Mouse (Mus musculus): ENCODE measurements around the gene Olr1.
"Not testable (repeated sequence)": the region's sequence is repeated elsewhere in the genome, so short reads cannot be mapped to it uniquely, and the experiment has no call there.

Olr1 gene

GRCm38 (mm10) chr6:129512367-129512766 lies 5.4 kb upstream of the Olr1 start, which contains the start of gene Tmem52b:
Tmem52b (plus strand) TSS chr6:129512555.
- no peak for DNase-seq (ENCODE audit: low read depth, low spot score)

GRCm38 (mm10) chr6:129510120-129510911 lies 3.4 kb upstream of the Olr1 start:
- DNase-seq (ENCODE audit: low read depth, low spot score): no peak

GRCm38 (mm10) chr6:129503471-129503870 lies 3.5 kb downstream of the Olr1 start:
- DNase-seq (ENCODE audit: low read depth, low spot score): no peak

GRCm38 (mm10) chr6:129499516-129499915 lies 7.4 kb downstream of the Olr1 start:
- not testable (repeated sequence) for DNase-seq (ENCODE audit: low read depth, low spot score)

GRCm38 (mm10) chr6:129497345-129498218 lies 9.4 kb downstream of the Olr1 start:
- no peak for DNase-seq (ENCODE audit: low read depth, low spot score)

GRCm38 (mm10) chr6:129494924-129495323 lies 12.0 kb downstream of the Olr1 start:
- DNase-seq (ENCODE audit: low read depth, low spot score): no peak

- peak; percentile 19 for DNase-seq (ENCODE audit: low read depth, low spot score)
Measured at GRCm38 (mm10) chr6:129480089-129480958, 26.6 kb downstream of the Olr1 start.

- no peak for DNase-seq (ENCODE audit: low read depth, low spot score)
Measured at GRCm38 (mm10) chr6:129476404-129477126, 30.4 kb downstream of the Olr1 start.

GRCm38 (mm10) chr6:129472627-129473026 lies 34.3 kb downstream of the Olr1 start:
- DNase-seq (ENCODE audit: low read depth, low spot score): no peak

- DNase-seq (ENCODE audit: low read depth, low spot score): no peak
Measured at GRCm38 (mm10) chr6:129471386-129471785, 35.6 kb downstream of the Olr1 start.

- DNase-seq (ENCODE audit: low read depth, low spot score): no peak
Measured at GRCm38 (mm10) chr6:129451411-129452039, 55.4 kb downstream of the Olr1 start, which contains the start of gene Clec1a. Clec1a (minus strand) TSS chr6:129452000.

- DNase-seq (ENCODE audit: low read depth, low spot score): no peak
Measured at GRCm38 (mm10) chr6:129449743-129450142, 57.2 kb downstream of the Olr1 start.

GRCm38 (mm10) chr6:129438033-129438432 lies 68.9 kb downstream of the Olr1 start:
- DNase-seq (ENCODE audit: low read depth, low spot score): no peak

GRCm38 (mm10) chr6:129436025-129436424 lies 70.9 kb downstream of the Olr1 start:
- no peak for DNase-seq (ENCODE audit: low read depth, low spot score)

Measured in telencephalon, adult 2 months (tissue).